Mouse (Mus musculus): ENCODE measurements around the gene Lysmd4.

DNA sequence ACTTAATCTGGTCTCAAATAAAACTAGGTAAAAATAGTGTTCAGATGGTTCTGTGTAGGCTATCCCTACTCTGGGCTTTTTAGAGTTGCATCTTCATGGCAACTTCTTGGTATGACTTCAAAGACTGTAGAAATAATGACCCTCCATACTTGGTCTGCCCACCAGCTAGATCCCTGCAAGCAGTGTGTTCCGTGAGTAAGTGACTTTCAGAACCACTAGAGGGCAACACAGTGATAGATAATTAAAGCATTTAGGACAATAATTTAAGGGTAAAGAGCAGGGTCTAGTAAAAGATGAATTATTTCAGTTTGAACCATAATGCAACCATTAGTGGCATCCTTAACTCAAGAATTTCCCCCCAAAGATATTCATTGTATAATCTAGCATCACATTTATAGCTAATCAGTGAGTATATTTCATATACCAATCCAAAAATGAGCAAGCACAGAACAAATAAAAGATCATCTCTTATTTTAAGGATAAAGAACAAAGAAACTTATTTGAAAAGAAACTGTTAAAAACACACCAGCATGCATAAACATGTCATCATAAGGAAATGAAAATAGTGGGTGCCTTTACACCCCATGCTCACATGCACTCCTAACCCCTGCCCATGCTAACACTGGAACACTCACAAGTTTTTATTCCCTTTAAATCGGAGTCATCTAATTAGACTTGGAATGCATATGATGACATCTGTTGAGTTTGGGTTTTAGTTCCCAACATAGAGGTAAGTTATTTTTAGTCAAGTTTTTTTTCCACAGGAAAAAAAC lies 21.0 kb downstream of the Lysmd4 start:
- TF ChIP-seq POLR2A (IDR thresholded peaks at IDR 0.05; ENCODE audit: borderline replicate concordance, extremely low read depth, low read depth, low read length) = no peak
- TF ChIP-seq CTCF (IDR thresholded peaks at IDR 0.05; ENCODE audit: insufficient read depth, low read length) = no peak
